Mouse (Mus musculus) testis, adult 2 months (tissue): ENCODE results near the gene Mef2b. TPM values are rescaled to one million over a fixed set of nuclear protein-coding genes. Genes with fewer than 3 reads are reported as not detected.

ENCODE experiments used
- H3K27ac ChIP-seq: fragments of 200-500 bp; 2 replicates; pipeline ENCODE4 v1.5.1; 2012; ENCODE audit warnings: low read depth, low read length; ENCODE audit not compliant: control insufficient read depth, insufficient read depth
- H3K27me3 ChIP-seq: fragments of 200-500 bp; 2 replicates; pipeline ENCODE4 v1.6.1; 2012; ENCODE audit warnings: mild to moderate bottlenecking, low read length, moderate library complexity; ENCODE audit not compliant: control insufficient read depth, insufficient read depth
- H3K36me3 ChIP-seq: fragments of 200-500 bp; 2 replicates; pipeline ENCODE4 v1.6.1; 2012; ENCODE audit warnings: mild to moderate bottlenecking, low read length; ENCODE audit not compliant: control insufficient read depth, insufficient read depth
- H3K4me1 ChIP-seq: fragments of 200-500 bp; 2 replicates; pipeline ENCODE4 v1.6.1; 2012; ENCODE audit warnings: low read length; ENCODE audit not compliant: control insufficient read depth, insufficient read depth
- H3K4me3 ChIP-seq: fragments of 200-500 bp; 2 replicates; pipeline ENCODE4 v1.5.1; 2012; ENCODE audit warnings: low read depth, mild to moderate bottlenecking, low read length, moderate library complexity, mixed read lengths; ENCODE audit not compliant: control insufficient read depth
- CTCF ChIP-seq: fragments of 200-500 bp; IDR thresholded peaks from 2 replicates; pipeline ENCODE4 v1.5.1; 2012; ENCODE audit warnings: low read depth, mild to moderate bottlenecking, inconsistent platforms, low read length, moderate library complexity; ENCODE audit not compliant: control insufficient read depth, insufficient read depth, insufficient replicate concordance
- POLR2A ChIP-seq: fragments of 200-500 bp; IDR thresholded peaks from 2 replicates; pipeline ENCODE4 v1.6.1; 2012; ENCODE audit warnings: low read depth, mild to moderate bottlenecking, inconsistent platforms, low read length, moderate library complexity; ENCODE audit not compliant: control insufficient read depth
- polyA plus RNA-seq: library from polyadenylated mRNA; depleted of rRNA; stranded (reverse); fragments of >200 nt; gene quantifications from 2 replicates; pipeline ENCODE4 v1.2.3, GENCODE M21; 2012

The Mef2b gene
- polyA plus RNA-seq, 1 experiment = 2.6 TPM

GRCm38 (mm10) chr8:70200098-70200681, 60.7 kb downstream of the Mef2b start:
- Histone ChIP-seq H3K27me3 (no peaks in the 10 kb centered on the region), H3K4me3 (no peak overlapping the region), H3K4me1 (no peaks in the 10 kb centered on the region), H3K27ac (no peak overlapping the region), H3K36me3 (no peaks in the 10 kb centered on the region)
- TF ChIP-seq CTCF (no peak), POLR2A (no peak)

GRCm38 (mm10) chr8:70201417-70201816, 61.9 kb downstream of the Mef2b start:
- no peaks in the 10 kb centered on the region for H3K36me3 ChIP-seq
- H3K27ac ChIP-seq = no peak overlapping the region
- no peaks in the 10 kb centered on the region for H3K4me1 ChIP-seq
- no peak overlapping the region for H3K4me3 ChIP-seq
- no peaks in the 10 kb centered on the region for H3K27me3 ChIP-seq
- no peak for TF ChIP-seq POLR2A
- TF ChIP-seq CTCF = no peak

GRCm38 (mm10) chr8:70203072-70203471, 63.6 kb downstream of the Mef2b start:
- no peaks in the 10 kb centered on the region for H3K36me3 ChIP-seq
- TF ChIP-seq POLR2A (no peak), CTCF (no peak)
- H3K27ac ChIP-seq = no peak overlapping the region
- H3K4me1 ChIP-seq = no peaks in the 10 kb centered on the region; the same call in 1 of the 2 replicates
- no peaks in the 10 kb centered on the region for H3K27me3 ChIP-seq
- no peak overlapping the region for H3K4me3 ChIP-seq

- no peaks in the 10 kb centered on the region for H3K36me3 ChIP-seq
- no peaks in the 10 kb centered on the region for H3K27me3 ChIP-seq
- TF ChIP-seq CTCF (no peak), POLR2A (no peak)
- H3K4me3 ChIP-seq = no peak overlapping the region
- H3K27ac ChIP-seq = no peak overlapping the region
- H3K4me1 ChIP-seq = no peaks in the 10 kb centered on the region; the same call in 1 of the 2 replicates
These were observed 65.2 kb downstream of the Mef2b start for GRCm38 (mm10) chr8:70204757-70205156.

GRCm38 (mm10) chr8:70208130-70208529, 68.6 kb downstream of the Mef2b start:
- Histone ChIP-seq H3K4me1 (peaks cover 7% of the 10 kb centered on the region), H3K27ac (no peak overlapping the region), H3K36me3 (no peaks in the 10 kb centered on the region), H3K27me3 (no peaks in the 10 kb centered on the region), H3K4me3 (no peak overlapping the region)
- TF ChIP-seq CTCF (no peak), POLR2A (no peak)

- no peak overlapping the region for H3K27ac ChIP-seq
- H3K4me1 ChIP-seq = peaks cover 8% of the 10 kb centered on the region
- H3K27me3 ChIP-seq = no peaks in the 10 kb centered on the region
- no peaks in the 10 kb centered on the region for H3K36me3 ChIP-seq
- no peak overlapping the region for H3K4me3 ChIP-seq
- TF ChIP-seq POLR2A (no peak), CTCF (no peak)
These were observed 71.0 kb downstream of the Mef2b start for GRCm38 (mm10) chr8:70210538-70210937.

GRCm38 (mm10) chr8:70211275-70211674, 71.8 kb downstream of the Mef2b start:
- Histone ChIP-seq H3K27ac (no peak overlapping the region; the same call in 1 of the 2 replicates), H3K4me1 (peaks cover 8% of the 10 kb centered on the region)

More at GRCm38 (mm10) chr8:70211275-70211674, 71.8 kb downstream of the Mef2b start:
- peak overlapping the region; percentile 91 for H3K4me3 ChIP-seq
- no peaks in the 10 kb centered on the region for H3K27me3 ChIP-seq
- no peaks in the 10 kb centered on the region for H3K36me3 ChIP-seq
- TF ChIP-seq CTCF (no peak), POLR2A (no peak)
